Mouse (Mus musculus): ENCODE data around the gene Fkrp. TPM values are rescaled to one million over a fixed set of nuclear protein-coding genes. Genes with fewer than 3 reads are reported as not detected.

Fkrp gene
- polyA plus RNA-seq, 1 experiment, result 24.5 TPM

DNA sequence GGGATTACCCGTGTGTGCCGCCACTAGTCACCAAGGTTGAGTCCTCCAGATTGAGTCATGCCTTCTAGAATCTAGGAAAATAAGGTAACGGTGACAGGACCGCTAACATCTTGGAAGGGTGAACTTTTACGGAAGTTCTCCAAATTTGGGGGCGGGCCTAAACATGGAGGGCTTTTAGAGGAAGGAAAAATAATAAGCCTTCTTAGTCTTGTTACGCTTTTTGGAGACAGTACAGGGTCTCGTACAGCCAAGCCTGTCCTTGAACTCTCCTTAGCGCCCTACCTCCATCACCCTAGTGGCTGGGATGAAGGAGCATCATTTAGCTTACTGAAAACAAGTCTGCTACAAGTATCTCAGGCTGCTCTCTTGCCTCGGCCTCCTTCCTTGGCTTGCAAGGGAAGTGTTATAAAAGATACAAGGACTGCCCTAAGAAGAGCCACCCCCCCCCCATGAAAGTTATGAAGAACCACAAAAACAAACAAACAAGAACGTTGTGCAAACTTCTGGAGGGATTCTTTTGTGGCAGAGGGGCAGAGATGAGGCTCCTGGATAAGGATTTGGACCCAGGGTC is 33.9 kb downstream of the Fkrp start:
- peaks cover 17% of the 10 kb centered on the region; the same call in 1 of the 2 replicates for H3K4me1 ChIP-seq (ENCODE audit: control insufficient read depth, insufficient read depth, insufficient read length, low read length)
- H3K27me3 ChIP-seq (ENCODE audit: control insufficient read depth, insufficient read depth, low read length), result no peaks in the 10 kb centered on the region
- H3K36me3 ChIP-seq (ENCODE audit: control insufficient read depth, insufficient read depth, low read length), result peaks cover 9% of the 10 kb centered on the region
- peak overlapping the region; percentile 90 for H3K4me3 ChIP-seq (ENCODE audit: low read depth, low read length)
- TF ChIP-seq POLR2A (IDR thresholded peaks at IDR 0.05; ENCODE audit: low read depth, low read length) (no peak), CTCF (IDR thresholded peaks at IDR 0.05; ENCODE audit: extremely low read depth, insufficient read length, insufficient replicate concordance, low read depth, low read length) (no peak)
- peak overlapping the region; percentile 59; the same call in 1 of the 2 replicates for H3K27ac ChIP-seq (ENCODE audit: insufficient read depth, low read depth, low read length)
- 1% methylated on average over 11 of the region's 11 CpGs for WGBS

DNA sequence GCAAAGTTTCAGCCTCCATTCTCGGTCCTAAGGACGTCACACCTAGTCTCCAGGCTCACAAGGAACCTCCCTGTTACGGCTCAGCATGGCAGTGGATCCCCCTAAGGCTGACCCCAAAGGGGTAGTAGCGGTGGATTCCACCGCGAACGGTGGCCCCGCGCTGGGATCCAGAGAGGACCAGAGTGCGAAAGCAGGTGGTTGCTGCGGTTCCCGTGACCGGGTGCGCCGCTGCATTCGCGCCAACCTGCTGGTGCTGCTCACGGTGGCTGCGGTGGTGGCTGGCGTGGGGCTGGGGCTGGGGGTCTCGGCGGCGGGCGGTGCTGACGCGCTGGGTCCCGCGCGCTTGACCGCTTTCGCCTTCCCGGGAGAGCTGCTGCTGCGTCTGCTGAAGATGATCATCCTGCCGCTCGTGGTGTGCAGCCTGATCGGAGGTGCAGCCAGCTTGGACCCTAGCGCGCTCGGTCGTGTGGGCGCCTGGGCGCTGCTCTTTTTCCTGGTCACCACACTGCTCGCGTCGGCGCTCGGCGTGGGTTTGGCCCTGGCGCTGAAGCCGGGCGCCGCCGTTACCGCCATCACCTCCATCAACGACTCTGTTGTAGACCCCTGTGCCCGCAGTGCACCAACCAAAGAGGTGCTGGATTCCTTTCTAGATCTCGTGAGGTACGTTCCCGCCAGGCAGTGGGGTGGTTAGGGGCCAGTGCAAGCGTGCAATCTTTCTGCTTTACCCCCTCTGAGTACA is 34.5 kb downstream of the Fkrp start:
- Histone ChIP-seq H3K27me3 (ENCODE audit: control insufficient read depth, insufficient read depth, low read length) (no peaks in the 10 kb centered on the region), H3K4me3 (ENCODE audit: low read depth, low read length) (peak overlapping the region; percentile 90), H3K4me1 (ENCODE audit: control insufficient read depth, insufficient read depth, insufficient read length, low read length) (peaks cover 17% of the 10 kb centered on the region; the same call in 1 of the 2 replicates), H3K27ac (ENCODE audit: insufficient read depth, low read depth, low read length) (peak overlapping the region; percentile 59), H3K36me3 (ENCODE audit: control insufficient read depth, insufficient read depth, low read length) (peaks cover 7% of the 10 kb centered on the region; the same call in 1 of the 2 replicates)
- WGBS, result 1% methylated on average over 60 of the region's 60 CpGs
- TF ChIP-seq CTCF (IDR thresholded peaks at IDR 0.05; ENCODE audit: extremely low read depth, insufficient read length, insufficient replicate concordance, low read depth, low read length), result no peak
- no peak for TF ChIP-seq POLR2A (IDR thresholded peaks at IDR 0.05; ENCODE audit: low read depth, low read length)

DNA sequence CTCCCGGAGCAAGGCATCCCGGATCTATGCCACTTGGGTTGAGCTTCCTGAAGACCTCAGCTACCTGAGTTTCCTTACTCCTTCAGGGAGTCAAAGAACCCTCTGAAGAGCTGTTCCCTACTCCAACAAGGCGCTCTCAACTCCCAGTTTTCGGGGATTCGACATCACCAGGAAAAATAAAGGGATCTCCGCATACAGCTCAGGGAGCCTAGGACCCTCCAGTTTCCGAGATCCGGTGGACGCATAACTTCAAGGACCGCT is 35.0 kb downstream of the Fkrp start:
- H3K27me3 ChIP-seq (ENCODE audit: control insufficient read depth, insufficient read depth, low read length), result no peaks in the 10 kb centered on the region
- H3K36me3 ChIP-seq (ENCODE audit: control insufficient read depth, insufficient read depth, low read length), result peaks cover 3% of the 10 kb centered on the region; the same call in 1 of the 2 replicates
- H3K27ac ChIP-seq (ENCODE audit: insufficient read depth, low read depth, low read length), result peak overlapping the region; percentile 34; the same call in 1 of the 2 replicates
- WGBS, result 0% methylated on average over 10 of the region's 10 CpGs
- H3K4me3 ChIP-seq (ENCODE audit: low read depth, low read length), result peak overlapping the region; percentile 90
- H3K4me1 ChIP-seq (ENCODE audit: control insufficient read depth, insufficient read depth, insufficient read length, low read length), result peaks cover 17% of the 10 kb centered on the region; the same call in 1 of the 2 replicates
- no peak for TF ChIP-seq CTCF (IDR thresholded peaks at IDR 0.05; ENCODE audit: extremely low read depth, insufficient read length, insufficient replicate concordance, low read depth, low read length)
- no peak for TF ChIP-seq POLR2A (IDR thresholded peaks at IDR 0.05; ENCODE audit: low read depth, low read length)

DNA sequence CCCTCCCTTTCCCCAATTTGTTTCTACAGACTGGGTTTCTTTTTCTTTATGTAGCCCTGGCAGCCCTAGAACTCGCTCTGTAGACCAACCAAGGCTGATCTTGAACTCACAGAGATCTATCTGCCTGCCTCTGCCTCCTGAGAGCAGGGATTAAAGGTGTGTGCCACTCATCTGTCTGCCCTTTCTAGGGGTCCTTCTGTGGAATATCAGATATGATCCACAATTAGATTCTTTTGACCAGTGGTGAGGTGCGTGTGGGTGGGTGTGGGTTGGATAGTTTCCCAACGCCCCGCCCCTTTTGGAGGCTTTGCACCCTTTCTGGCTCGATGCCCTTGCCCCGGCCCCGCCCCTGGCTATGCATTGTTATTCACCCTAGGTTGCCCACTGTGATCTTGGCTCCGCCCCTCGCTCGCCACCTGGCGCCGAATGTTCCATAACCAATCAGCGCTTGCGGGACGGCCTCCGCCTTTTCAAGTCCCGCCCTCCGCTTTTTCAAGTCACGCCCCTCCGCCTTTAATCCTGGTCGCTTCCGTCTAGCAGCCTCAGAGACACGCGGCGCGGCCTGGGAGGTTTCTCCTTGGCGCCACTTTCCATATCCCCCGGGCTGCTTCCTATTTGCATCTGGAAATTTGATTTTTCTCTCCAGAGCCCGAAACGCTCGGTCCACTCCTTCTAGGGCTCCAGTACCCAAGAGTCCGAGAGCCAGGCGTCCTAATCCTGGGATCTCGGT is 35.5 kb downstream of the Fkrp start, which contains the start of gene Slc1a5:
Gene Slc1a5, plus strand, starts transcription at position 516 of the 730 bp plus-strand sequence.
- Histone ChIP-seq H3K4me3 (ENCODE audit: low read depth, low read length) (peak within 1 kb of the TSS; percentile 90), H3K36me3 (ENCODE audit: control insufficient read depth, insufficient read depth, low read length) (no peaks in the 10 kb centered on the region), H3K27ac (ENCODE audit: insufficient read depth, low read depth, low read length) (peak within 1 kb of the TSS; percentile 59; the same call in 1 of the 2 replicates), H3K4me1 (ENCODE audit: control insufficient read depth, insufficient read depth, insufficient read length, low read length) (peaks cover 17% of the 10 kb centered on the region; the same call in 1 of the 2 replicates), H3K27me3 (ENCODE audit: control insufficient read depth, insufficient read depth, low read length) (no peaks in the 10 kb centered on the region)
- TF ChIP-seq POLR2A (IDR thresholded peaks at IDR 0.05; ENCODE audit: low read depth, low read length) (peak; percentile 99), CTCF (IDR thresholded peaks at IDR 0.05; ENCODE audit: extremely low read depth, insufficient read length, insufficient replicate concordance, low read depth, low read length) (no peak)
- 3% methylated on average over 34 of the region's 34 CpGs for WGBS

DNA sequence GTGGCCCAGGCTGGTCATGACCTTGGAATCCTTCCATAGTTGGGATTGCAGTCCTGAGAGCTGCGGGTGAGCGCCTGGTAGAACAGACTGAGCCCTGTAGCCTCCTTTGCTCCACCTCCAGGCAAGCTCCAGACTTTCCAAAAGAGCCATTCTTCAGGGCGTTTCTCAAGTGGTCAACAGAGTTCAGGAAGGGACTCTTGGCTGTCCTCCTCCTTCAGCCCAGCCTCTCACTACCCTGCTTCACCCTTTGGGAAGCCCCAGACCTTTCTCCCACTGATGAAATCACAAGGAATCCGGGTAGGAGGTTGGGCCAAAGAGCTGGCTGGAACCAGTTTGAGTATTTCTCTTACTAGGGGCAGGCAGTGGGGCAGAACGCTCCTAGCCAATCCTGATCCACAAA is 36.5 kb downstream of the Fkrp start:
- TF ChIP-seq POLR2A (IDR thresholded peaks at IDR 0.05; ENCODE audit: low read depth, low read length) (no peak), CTCF (IDR thresholded peaks at IDR 0.05; ENCODE audit: extremely low read depth, insufficient read length, insufficient replicate concordance, low read depth, low read length) (no peak)
- Histone ChIP-seq H3K27me3 (ENCODE audit: control insufficient read depth, insufficient read depth, low read length) (no peaks in the 10 kb centered on the region), H3K4me3 (ENCODE audit: low read depth, low read length) (no peak overlapping the region), H3K4me1 (ENCODE audit: control insufficient read depth, insufficient read depth, insufficient read length, low read length) (peaks cover 13% of the 10 kb centered on the region; the same call in 1 of the 2 replicates), H3K27ac (ENCODE audit: insufficient read depth, low read depth, low read length) (no peak overlapping the region), H3K36me3 (ENCODE audit: control insufficient read depth, insufficient read depth, low read length) (no peaks in the 10 kb centered on the region)
- 48% methylated on average over 5 of the region's 5 CpGs for WGBS

DNA sequence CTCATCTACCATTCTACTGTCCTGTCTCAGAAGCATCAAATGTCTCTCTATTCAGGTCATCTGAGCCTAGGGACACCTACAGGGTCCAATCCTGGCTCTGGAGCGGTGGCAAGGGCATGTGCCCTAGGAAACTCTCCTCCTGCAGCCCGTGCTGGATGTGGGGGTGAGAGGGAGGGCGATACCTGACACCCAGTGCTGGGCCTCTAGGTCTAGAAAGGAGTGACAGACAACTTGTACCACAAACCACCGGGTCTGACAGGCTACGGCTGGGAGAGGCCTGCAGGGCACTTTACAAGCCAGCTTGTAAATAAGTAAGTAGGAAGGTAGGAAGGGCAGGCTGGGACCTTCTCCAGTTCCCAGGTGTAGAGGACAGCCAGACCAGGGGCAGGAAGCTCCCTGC is 40.6 kb downstream of the Fkrp start:
- H3K27ac ChIP-seq (ENCODE audit: insufficient read depth, low read depth, low read length), result no peak overlapping the region
- no peaks in the 10 kb centered on the region for H3K27me3 ChIP-seq (ENCODE audit: control insufficient read depth, insufficient read depth, low read length)
- H3K36me3 ChIP-seq (ENCODE audit: control insufficient read depth, insufficient read depth, low read length), result no peaks in the 10 kb centered on the region
- TF ChIP-seq CTCF (IDR thresholded peaks at IDR 0.05; ENCODE audit: extremely low read depth, insufficient read length, insufficient replicate concordance, low read depth, low read length), result no peak
- TF ChIP-seq POLR2A (IDR thresholded peaks at IDR 0.05; ENCODE audit: low read depth, low read length), result no peak
- peaks cover 2% of the 10 kb centered on the region; the same call in 1 of the 2 replicates for H3K4me1 ChIP-seq (ENCODE audit: control insufficient read depth, insufficient read depth, insufficient read length, low read length)
- no peak overlapping the region for H3K4me3 ChIP-seq (ENCODE audit: low read depth, low read length)
- 64% methylated on average over 5 of the region's 5 CpGs for WGBS

DNA sequence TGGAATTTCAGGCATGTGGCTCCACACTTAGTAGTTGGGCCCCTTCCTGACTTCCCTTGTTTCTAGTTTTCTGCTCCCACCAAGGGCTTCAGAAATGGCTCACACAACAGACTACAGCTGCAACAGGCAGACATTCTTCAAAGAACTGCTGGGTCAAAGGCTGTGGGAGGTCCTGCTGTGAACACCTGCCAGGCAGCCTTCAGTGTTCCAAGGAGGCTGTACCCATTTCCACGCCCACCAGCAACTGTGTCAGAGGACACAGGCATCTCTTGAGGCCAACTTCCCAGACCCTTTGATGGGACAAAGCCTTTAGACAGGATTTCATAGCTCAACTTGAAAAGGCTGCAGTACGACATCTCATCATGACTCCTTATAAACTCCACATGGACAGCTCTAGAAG is 50.1 kb downstream of the Fkrp start:
- Histone ChIP-seq H3K27me3 (ENCODE audit: control insufficient read depth, insufficient read depth, low read length) (no peaks in the 10 kb centered on the region), H3K4me3 (ENCODE audit: low read depth, low read length) (no peak overlapping the region), H3K36me3 (ENCODE audit: control insufficient read depth, insufficient read depth, low read length) (no peaks in the 10 kb centered on the region), H3K4me1 (ENCODE audit: control insufficient read depth, insufficient read depth, insufficient read length, low read length) (no peaks in the 10 kb centered on the region), H3K27ac (ENCODE audit: insufficient read depth, low read depth, low read length) (no peak overlapping the region)
- TF ChIP-seq CTCF (IDR thresholded peaks at IDR 0.05; ENCODE audit: extremely low read depth, insufficient read length, insufficient replicate concordance, low read depth, low read length) (no peak), POLR2A (IDR thresholded peaks at IDR 0.05; ENCODE audit: low read depth, low read length) (no peak)
- WGBS, result 58% methylated on average over 2 of the region's 2 CpGs

Measured in small intestine, adult 2 months (tissue).